Mouse (Mus musculus): Measurements from ENCODE around the gene Hist1h2ai. TPM values are rescaled to one million over a fixed set of nuclear protein-coding genes. Genes with fewer than 3 reads are reported as not detected.

Gene Hist1h2ai
- total RNA-seq, 2 experiments from 2014 or later: 304 to 363 TPM

Small RNA genes lying within 50 kb of the gene (microRNA-seq; reads per million reads assigned to microRNA genes)
- gene Gm44357: not detected
- gene Gm44367: not detected
- gene Gm44454: not detected

Other genes with a start within 250 kb of the Hist1h2ai start
- gene Nkapl, start 247.9 kb upstream of the Hist1h2ai start, total RNA-seq (2021): 1 to 10 TPM; 1.1 to 1.4 TPM
- gene Zkscan4, start 237.5 kb upstream of the Hist1h2ai start, total RNA-seq (2021): 1 to 10 TPM; 2.4 to 3.4 TPM
- not detected for gene Gm10065, start 237.0 kb upstream of the Hist1h2ai start, total RNA-seq (2021)
- 10 to 100 TPM; 17.2 to 18.4 TPM for gene AK157302, start 221.2 kb upstream of the Hist1h2ai start, total RNA-seq (2021)
- gene Gm11273, start 215.0 kb upstream of the Hist1h2ai start, total RNA-seq (2021): 100 to 1,000 TPM; 180 to 200 TPM
- gene Zkscan8, start 185.3 kb upstream of the Hist1h2ai start, total RNA-seq (2021): 10 to 100 TPM; 16.8 to 24.6 TPM
- not detected for gene Olfr1366, start 173.6 kb upstream of the Hist1h2ai start, total RNA-seq (2021)
- not detected for gene Olfr1535, start 156.5 kb upstream of the Hist1h2ai start, total RNA-seq (2021)
- not detected for gene Olfr1364, start 134.7 kb upstream of the Hist1h2ai start, total RNA-seq (2021)
- not detected for gene Olfr1362, start 102.4 kb upstream of the Hist1h2ai start, total RNA-seq (2021)
- gene Olfr11, start 73.9 kb upstream of the Hist1h2ai start, total RNA-seq (2021): not detected
- gene Olfr1361, start 53.0 kb upstream of the Hist1h2ai start, total RNA-seq (2021): not detected
- not detected for gene Olfr1360, start 39.0 kb upstream of the Hist1h2ai start, total RNA-seq (2021)
- gene Olfr1359, start 18.3 kb upstream of the Hist1h2ai start, total RNA-seq (2021): not detected
- gene Hist1h2bl, start 279 bp upstream of the Hist1h2ai start, total RNA-seq (2021): 100 to 1,000 TPM; 284 to 352 TPM
- 100 to 1,000 TPM; 397 to 474 TPM for gene Hist1h3h, start 1.2 kb downstream of the Hist1h2ai start, total RNA-seq (2021)
- gene Hist1h2bm, start 5.6 kb downstream of the Hist1h2ai start, total RNA-seq (2021): 100 to 1,000 TPM in 1 of 2 experiments, 10 to 100 TPM in 1; 83.1 to 103 TPM
- gene Hist1h4j, start 18.6 kb downstream of the Hist1h2ai start, total RNA-seq (2021): 10 to 100 TPM; 63.1 to 70.2 TPM
- 100 to 1,000 TPM; 688 to 818 TPM for gene Hist1h4k, start 34.1 kb downstream of the Hist1h2ai start, total RNA-seq (2021)
- 100 to 1,000 TPM; 111 to 143 TPM for gene Hist1h2ak, start 37.4 kb downstream of the Hist1h2ai start, total RNA-seq (2021)
- 100 to 1,000 TPM; 174 to 201 TPM for gene Hist1h2bn, start 37.7 kb downstream of the Hist1h2ai start, total RNA-seq (2021)
- 100 to 1,000 TPM; 179 to 219 TPM for gene Hist1h1b, start 64.2 kb downstream of the Hist1h2ai start, total RNA-seq (2021)
- gene Hist1h3i, start 66.9 kb downstream of the Hist1h2ai start, total RNA-seq (2021): 100 to 1,000 TPM; 296 to 332 TPM
- gene Hist1h2an, start 70.8 kb downstream of the Hist1h2ai start, total RNA-seq (2021): 10 to 100 TPM; 69.2 to 73.2 TPM
- 100 to 1,000 TPM; 111 to 134 TPM for gene Hist1h2bp, start 71.0 kb downstream of the Hist1h2ai start, total RNA-seq (2021)
- 100 to 1,000 TPM; 207 to 275 TPM for gene Hist1h2bq, start 93.8 kb downstream of the Hist1h2ai start, total RNA-seq (2021)
- gene Hist1h2ao, start 94.0 kb downstream of the Hist1h2ai start, total RNA-seq (2021): not detected
- gene Hist1h4m, start 95.3 kb downstream of the Hist1h2ai start, total RNA-seq (2021): 100 to 1,000 TPM; 590 to 593 TPM
- gene Hist1h4n, start 115.8 kb downstream of the Hist1h2ai start, total RNA-seq (2021): 100 to 1,000 TPM in 1 of 2 experiments, 10 to 100 TPM in 1; 81.5 to 146 TPM
- 100 to 1,000 TPM; 430 to 536 TPM for gene Hist1h2ap, start 117.1 kb downstream of the Hist1h2ai start, total RNA-seq (2021)
- 100 to 1,000 TPM; 207 to 269 TPM for gene Hist1h2br, start 117.3 kb downstream of the Hist1h2ai start, total RNA-seq (2021)
- 1 to 10 TPM; 2.0 to 2.4 TPM for gene Zfp184, start 228.7 kb downstream of the Hist1h2ai start, total RNA-seq (2021)

Measured in adrenal gland, postnatal 10 days (tissue).